Mouse (Mus musculus) hindbrain, embryonic 16.5 days (tissue): ENCODE measurements around the gene Ptprf. TPM values are rescaled to one million over a fixed set of nuclear protein-coding genes. Genes with fewer than 3 reads are reported as not detected.

ENCODE experiments used
- ATAC-seq: fragments of 200-750 bp; cut with Nextera tagmentation; 2 replicates; pipeline ENCODE4 v1.8.0; 2017; ENCODE audit warnings: moderate TSS enrichment, moderate library complexity
- H3K27ac ChIP-seq: fragments of 300-500 bp; sonication (generic); 2 replicates; pipeline ENCODE4 v1.5.1; 2014; ENCODE audit warnings: low read depth, mild to moderate bottlenecking, control low read depth, low read length, moderate library complexity
- H3K27me3 ChIP-seq: fragments of 300-500 bp; sonication (generic); replicated peaks from 2 replicates; pipeline ENCODE4 v1.6.1; 2014; ENCODE audit warnings: low read length; ENCODE audit not compliant: control insufficient read depth, insufficient read depth
- H3K36me3 ChIP-seq: fragments of 300-500 bp; sonication (generic); 2 replicates; pipeline ENCODE4 v1.6.1; 2014; ENCODE audit warnings: mild to moderate bottlenecking, low read length, moderate library complexity, mixed read lengths; ENCODE audit not compliant: control insufficient read depth, insufficient read depth
- H3K4me1 ChIP-seq: fragments of 300-500 bp; sonication (generic); 2 replicates; pipeline ENCODE4 v1.6.1; 2014; ENCODE audit warnings: low read depth, low read length; ENCODE audit not compliant: control insufficient read depth, insufficient read depth
- H3K4me2 ChIP-seq: fragments of 300-500 bp; sonication (generic); 2 replicates; pipeline ENCODE4 v1.6.1; 2014; ENCODE audit warnings: mild to moderate bottlenecking, low read length, control low read depth, moderate library complexity
- H3K4me3 ChIP-seq: fragments of 300-500 bp; sonication (generic); 2 replicates; pipeline ENCODE4 v1.5.1; 2014; ENCODE audit warnings: mild to moderate bottlenecking, low read length, control low read depth, moderate library complexity
- H3K9ac ChIP-seq: fragments of 300-500 bp; sonication (generic); 2 replicates; pipeline ENCODE4 v1.6.1; 2014; ENCODE audit warnings: low read depth, mild to moderate bottlenecking, control low read depth, low read length, moderate library complexity
- H3K9me3 ChIP-seq: fragments of 300-500 bp; sonication (generic); 2 replicates; pipeline ENCODE4 v1.6.1; 2014; ENCODE audit warnings: mild to moderate bottlenecking, low read length, moderate library complexity; ENCODE audit not compliant: control insufficient read depth
- WGBS: fragments of 180-500 bp; shearing (Covaris S2); extraction: QIAGEN DNeasy Blood & Tissue Kit; methylation state at CpG from one replicate; pipeline ENCODE4 v1.1.7; 2014; 5-methylcytosine and 5-hydroxymethylcytosine counted together
- microRNA-seq: library from miRNA; unstranded; fragments of <30 nt; microRNA quantifications from one replicate; pipeline ENCODE4, GENCODE M21; 2017
- polyA plus RNA-seq: library from polyadenylated mRNA; unstranded; fragments of >200 nt; fragmentation: Nextera tagmentation; extraction: Ambion mirVana; gene quantifications from 2 replicates; pipeline ENCODE4 v1.2.1, GENCODE M21; 2015

Ptprf gene
- polyA plus RNA-seq, 1 experiment from 2014 or later = 71.7 TPM

DNA sequence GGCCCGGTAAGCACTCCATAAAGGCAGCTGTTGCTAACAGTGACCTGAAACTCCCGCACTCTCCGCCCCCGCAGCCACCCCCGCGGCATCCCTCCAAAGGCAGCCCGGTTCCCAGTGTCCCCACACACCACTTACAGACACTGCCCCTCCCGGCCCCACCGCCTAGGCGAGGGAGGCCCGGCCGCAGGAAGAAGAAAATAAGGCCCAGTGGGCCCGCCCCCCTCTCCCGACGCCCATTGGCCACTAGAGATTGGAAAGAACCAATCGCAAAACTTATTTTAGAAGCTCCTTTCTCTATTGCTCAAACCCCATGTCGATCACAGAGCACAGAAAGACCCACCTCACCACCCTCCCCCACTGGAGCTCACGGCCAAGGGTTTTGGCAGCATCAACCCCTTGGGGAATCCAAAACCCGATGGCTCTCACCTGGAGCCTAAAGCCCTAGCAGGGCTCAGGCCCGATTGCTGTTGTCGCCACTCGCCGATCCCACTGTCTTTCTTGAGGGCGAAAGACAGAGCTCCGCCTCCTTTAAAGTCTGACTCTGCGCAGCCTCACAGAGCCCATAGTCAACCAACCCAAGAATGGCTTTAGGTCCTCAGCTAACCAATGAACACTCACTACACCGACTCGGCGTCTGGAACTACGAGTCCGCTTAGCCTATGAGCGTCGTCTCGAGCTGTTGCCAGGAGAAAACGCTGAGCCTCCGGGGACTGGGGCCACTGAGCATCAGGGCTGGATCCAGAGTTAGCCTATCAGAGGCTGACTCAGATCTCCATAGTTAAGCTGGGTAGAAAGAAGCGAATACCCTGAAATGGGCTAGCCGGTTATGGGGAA, 111.5 kb downstream of the Ptprf start, which contains the start of gene Kdm4a:
Gene Kdm4a, minus strand, starts transcription at position 577 of the 834 bp plus-strand sequence.
- Histone ChIP-seq H3K27me3 (no peaks in the 10 kb centered on the region), H3K4me1 (peaks cover 13% of the 10 kb centered on the region), H3K9me3 (no peaks in the 10 kb centered on the region), H3K27ac (peak within 1 kb of the TSS; percentile 99), H3K9ac (peak within 1 kb of the TSS; percentile 82), H3K36me3 (peaks cover 20% of the 10 kb centered on the region), H3K4me3 (peak within 1 kb of the TSS; percentile 83), H3K4me2 (peak within 1 kb of the TSS; percentile 85)
- under 1% methylated on average over 38 of the region's 38 CpGs for WGBS
- ATAC-seq = peak; percentile 100

DNA sequence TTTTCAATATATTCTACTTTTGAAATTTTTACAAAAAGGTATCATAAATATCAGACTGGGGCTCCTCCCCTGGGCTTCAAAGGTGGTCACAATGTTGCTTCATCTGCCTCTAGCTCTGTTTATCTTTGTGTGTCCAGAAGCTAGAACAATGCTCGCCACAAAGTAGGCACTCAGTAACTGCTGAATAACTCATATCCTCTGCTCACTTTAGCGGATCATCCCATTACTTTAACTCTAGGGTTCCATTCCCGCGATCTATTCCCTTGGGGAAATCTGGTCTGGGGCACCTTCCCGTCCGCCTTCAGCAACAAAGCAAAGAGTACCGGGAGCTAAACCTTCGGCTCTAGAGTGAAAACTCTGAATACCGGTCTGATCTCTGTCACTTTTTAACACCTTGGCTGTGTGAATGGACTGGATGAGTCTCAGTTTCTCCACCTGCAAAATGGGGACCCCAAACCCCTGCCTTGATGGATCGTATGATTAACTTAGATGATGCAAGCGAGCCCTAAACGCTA, 112.2 kb downstream of the Ptprf start:
- no peak for ATAC-seq
- H3K36me3 ChIP-seq = peaks cover 24% of the 10 kb centered on the region
- no peaks in the 10 kb centered on the region for H3K27me3 ChIP-seq
- peak overlapping the region; percentile 99 for H3K27ac ChIP-seq
- WGBS = under 1% methylated on average over 12 of the region's 12 CpGs
- no peaks in the 10 kb centered on the region for H3K9me3 ChIP-seq
- peak overlapping the region; percentile 83 for H3K4me3 ChIP-seq
- peak overlapping the region; percentile 82 for H3K9ac ChIP-seq
- peak overlapping the region; percentile 82 for H3K4me2 ChIP-seq
- H3K4me1 ChIP-seq = peaks cover 13% of the 10 kb centered on the region

DNA sequence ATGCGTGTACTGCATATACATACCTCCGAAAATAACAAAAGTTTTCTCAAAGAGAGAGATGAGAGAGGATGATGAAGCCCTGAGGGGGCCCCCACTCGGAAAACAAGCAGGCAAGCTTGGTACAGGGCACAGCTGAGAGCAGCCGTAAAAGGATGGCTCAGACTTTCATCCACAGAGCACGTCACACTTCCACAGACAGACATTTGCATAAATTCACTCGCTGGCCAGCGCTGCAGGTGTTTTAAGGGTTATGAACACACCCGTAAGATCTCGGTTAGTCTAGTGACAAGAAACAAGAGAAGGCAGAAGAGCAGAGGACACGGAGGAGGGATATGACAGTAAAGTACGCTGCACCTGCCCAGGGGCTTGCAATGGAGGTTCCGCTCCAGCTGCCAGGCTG, 118.7 kb downstream of the Ptprf start:
- Histone ChIP-seq H3K4me2 (no peak overlapping the region), H3K4me3 (no peak overlapping the region)
- no peak for ATAC-seq

DNA sequence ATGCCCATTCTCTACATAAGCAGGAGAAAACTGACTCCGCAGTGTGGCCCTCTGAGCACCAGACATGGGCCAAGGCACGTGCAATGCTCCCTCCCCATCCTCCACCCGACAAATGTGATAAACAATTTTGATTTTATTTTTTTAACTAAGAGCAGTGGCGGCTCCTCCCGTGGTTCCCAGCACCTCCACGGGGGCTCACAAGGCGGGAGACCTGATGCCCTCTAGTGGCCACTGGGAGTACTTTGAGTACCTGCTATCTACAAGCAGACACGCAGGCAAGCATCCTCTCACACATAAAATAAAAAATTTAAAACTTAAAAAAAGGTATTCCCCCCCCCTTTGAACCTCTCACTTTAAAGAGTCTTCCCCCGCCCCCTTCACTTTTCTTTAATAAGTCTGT, 120.2 kb downstream of the Ptprf start:
- no peak for ATAC-seq
- H3K9ac ChIP-seq = no peak overlapping the region
- H3K9me3 ChIP-seq = no peaks in the 10 kb centered on the region
- WGBS = 89% methylated on average over 9 of the region's 9 CpGs
- no peak overlapping the region for H3K27ac ChIP-seq
- H3K36me3 ChIP-seq = peaks cover 84% of the 10 kb centered on the region
- no peak overlapping the region for H3K4me2 ChIP-seq
- H3K4me3 ChIP-seq = no peak overlapping the region
- no peaks in the 10 kb centered on the region for H3K27me3 ChIP-seq
- no peaks in the 10 kb centered on the region for H3K4me1 ChIP-seq

More for the DNA sequence above, 118.7 kb downstream of the Ptprf start:
- H3K4me1 ChIP-seq = no peaks in the 10 kb centered on the region
- no peaks in the 10 kb centered on the region for H3K9me3 ChIP-seq
- H3K36me3 ChIP-seq = peaks cover 79% of the 10 kb centered on the region
- WGBS = 92% methylated on average over 12 of the region's 12 CpGs
- H3K9ac ChIP-seq = no peak overlapping the region
- no peaks in the 10 kb centered on the region for H3K27me3 ChIP-seq
- H3K27ac ChIP-seq = no peak overlapping the region

DNA sequence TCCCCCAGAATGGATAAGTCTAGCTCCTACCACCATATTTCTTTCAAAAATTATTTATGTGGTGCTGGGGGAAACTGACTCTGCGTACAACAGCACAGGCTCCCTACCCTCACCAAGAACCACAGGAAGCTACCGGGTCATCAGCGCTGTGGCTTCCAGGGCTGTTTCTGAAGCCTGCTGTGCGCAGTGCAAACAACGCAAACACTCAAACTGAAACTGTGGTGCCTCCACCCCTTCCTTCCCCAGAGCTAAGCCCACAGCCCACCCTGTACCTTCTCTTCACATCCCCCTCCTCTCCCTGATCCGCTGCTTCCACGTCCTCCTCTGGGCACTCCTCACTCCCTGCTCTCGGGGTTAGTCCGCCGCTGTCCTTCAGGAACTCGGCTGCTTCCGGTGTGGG, 129.1 kb downstream of the Ptprf start:
- no peak overlapping the region for H3K9ac ChIP-seq
- no peaks in the 10 kb centered on the region for H3K4me1 ChIP-seq
- no peak overlapping the region for H3K4me2 ChIP-seq
- no peak overlapping the region for H3K27ac ChIP-seq
- ATAC-seq = no peak
- 93% methylated on average over 12 of the region's 12 CpGs for WGBS
- H3K9me3 ChIP-seq = no peaks in the 10 kb centered on the region
- peaks cover 71% of the 10 kb centered on the region for H3K36me3 ChIP-seq
- H3K4me3 ChIP-seq = no peak overlapping the region
- no peaks in the 10 kb centered on the region for H3K27me3 ChIP-seq

Small RNA genes lying within 50 kb of the gene (microRNA-seq; reads per million reads assigned to microRNA genes)
- 5.8 reads per million, percentile 19 among the genes with 10 or more reads in this experiment for gene Mir7226

Other genes with a start within 250 kb of the Ptprf start
- gene St3gal3, start 156.5 kb downstream of the Ptprf start, polyA plus RNA-seq = 13.1 and 13.6 TPM in 2 replicates
- gene Kdm4a, start 111.4 kb downstream of the Ptprf start, polyA plus RNA-seq = 38.5 and 38.6 TPM in 2 replicates
- gene Szt2, start 117.9 kb upstream of the Ptprf start, polyA plus RNA-seq = 8.0 and 8.7 TPM in 2 replicates
- 94.7 and 99.3 TPM in 2 replicates for gene Med8, start 117.9 kb upstream of the Ptprf start, polyA plus RNA-seq
- 36.5 and 36.6 TPM in 2 replicates for gene Elovl1, start 136.7 kb upstream of the Ptprf start, polyA plus RNA-seq
- gene Cdc20, start 145.9 kb upstream of the Ptprf start, polyA plus RNA-seq = 39.6 and 53.7 TPM in 2 replicates
- gene Mpl, start 166.1 kb upstream of the Ptprf start, polyA plus RNA-seq = 0.27 and 0.31 TPM in 2 replicates
- 13.5 and 16.6 TPM in 2 replicates for gene Tie1, start 198.7 kb upstream of the Ptprf start, polyA plus RNA-seq
- gene 2610528J11Rik, start 235.6 kb upstream of the Ptprf start, polyA plus RNA-seq = not detected in 2 replicates